Comparison of ENCODE assay signal across 9 mouse cellular contexts in the genomic region with DNA sequence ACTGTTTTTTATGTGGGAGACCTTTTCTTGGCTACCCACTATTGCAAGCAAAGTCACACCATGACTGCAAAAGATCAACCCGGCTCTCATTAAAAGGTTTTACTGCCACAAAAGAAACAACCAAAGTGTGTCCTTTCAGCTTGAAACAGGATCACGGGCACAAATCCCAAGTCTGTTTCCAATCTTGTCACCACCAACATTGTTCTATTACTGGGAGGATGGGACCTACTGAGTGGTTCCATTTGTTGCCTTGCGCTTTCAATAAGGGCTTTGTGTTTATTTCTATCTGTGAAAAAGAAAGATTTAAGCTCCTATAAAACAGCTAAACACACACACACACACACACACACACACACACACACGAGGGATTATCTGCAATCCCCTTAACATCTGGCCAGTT. TPM values are rescaled to one million over a fixed set of nuclear protein-coding genes. Genes with fewer than 3 reads are reported as not detected.
DNase-seq lines count a peak whose midpoint lies in the region; ATAC-seq and TF ChIP-seq lines count a peak whose summit lies in the region.
"Had no signal": no experiment of that assay in that cellular context is flagged by ENCODE, and none has a peak within 500 bp of the region (broad histone marks: within the 10 kb centered on the region; RNA-seq: fewer than 3 reads in every experiment).

No protein-coding gene starts in this region.

- no peak overlapping the region for H3K27ac ChIP-seq in lung, postnatal 0 days (ENCODE audit: low read length)
- no peak overlapping the region for H3K27ac ChIP-seq in forebrain, embryonic 15.5 days (replicated peaks)
- H3K27ac ChIP-seq in intestine, embryonic 15.5 days: no peak overlapping the region
- H3K27ac ChIP-seq in stomach, embryonic 14.5 days (ENCODE audit: low read length): no peak overlapping the region; the same call in 1 of the 2 replicates

- H3K4me2 ChIP-seq in lung, postnatal 0 days (replicated peaks; ENCODE audit: low read depth, low read length): peak overlapping the region; percentile 74
- H3K4me2 ChIP-seq in forebrain, embryonic 15.5 days (replicated peaks): 0 out of 2 replicates have a peak overlapping the region, but pooled peaks have one; percentile 94
- H3K4me2 ChIP-seq in intestine, embryonic 15.5 days (replicated peaks): peak overlapping the region; percentile 78; the same call in 1 of the 2 replicates
- peak overlapping the region; percentile 53 for H3K4me2 ChIP-seq in stomach, embryonic 14.5 days (replicated peaks; ENCODE audit: low read depth, low read length)

- no peak overlapping the region for H3K9ac ChIP-seq in lung, postnatal 0 days (replicated peaks; ENCODE audit: low read depth)
- no peak overlapping the region for H3K9ac ChIP-seq in forebrain, embryonic 15.5 days (replicated peaks)
- H3K9ac ChIP-seq in intestine, embryonic 15.5 days: no peak overlapping the region
- H3K9ac ChIP-seq in stomach, embryonic 14.5 days (replicated peaks; ENCODE audit: low read depth, low read length): no peak overlapping the region

- H3K9me3 ChIP-seq in lung, postnatal 0 days (ENCODE audit: low read length): no peaks in the 10 kb centered on the region
- no peaks in the 10 kb centered on the region for H3K9me3 ChIP-seq in forebrain, embryonic 15.5 days
- no peaks in the 10 kb centered on the region for H3K9me3 ChIP-seq in intestine, embryonic 15.5 days
- no peaks in the 10 kb centered on the region for H3K9me3 ChIP-seq in stomach, embryonic 14.5 days (ENCODE audit: control insufficient read depth, low read depth, low read length)

- no peaks in the 10 kb centered on the region for H3K27me3 ChIP-seq in lung, postnatal 0 days (replicated peaks; ENCODE audit: insufficient read depth, low read length)
- peaks cover 5% of the 10 kb centered on the region; the same call in 1 of the 2 replicates for H3K27me3 ChIP-seq in forebrain, embryonic 15.5 days
- no peaks in the 10 kb centered on the region for H3K27me3 ChIP-seq in intestine, embryonic 15.5 days (replicated peaks)
- H3K27me3 ChIP-seq in stomach, embryonic 14.5 days (ENCODE audit: control insufficient read depth, insufficient read depth, low read length): no peaks in the 10 kb centered on the region

- 56% methylated on average over 4 of the region's 4 CpGs for WGBS in lung, postnatal 0 days
- 12% methylated on average over 4 of the region's 4 CpGs for whole genome bisulfite sequencing in forebrain, embryonic 15.5 days
- 42% methylated on average over 4 of the region's 4 CpGs for WGBS in intestine, embryonic 15.5 days
- WGBS in stomach, embryonic 14.5 days: 41% methylated on average over 4 of the region's 4 CpGs

- no peak for TF ChIP-seq EP300 in lung, postnatal 0 days (IDR thresholded peaks at IDR 0.05)

- H3K36me3 ChIP-seq in lung, postnatal 0 days (ENCODE audit: insufficient read depth, low read length): no peaks in the 10 kb centered on the region
- H3K36me3 ChIP-seq in forebrain, embryonic 15.5 days: no peaks in the 10 kb centered on the region
- no peaks in the 10 kb centered on the region for H3K36me3 ChIP-seq in intestine, embryonic 15.5 days
- H3K36me3 ChIP-seq in stomach, embryonic 14.5 days (ENCODE audit: control insufficient read depth, insufficient read depth, low read length): no peaks in the 10 kb centered on the region

- no peak for TF ChIP-seq CTCF in lung, postnatal 0 days (IDR thresholded peaks at IDR 0.05)

- H3K4me3 ChIP-seq in lung, postnatal 0 days (ENCODE audit: low read depth, low read length): no peak overlapping the region
- H3K4me3 ChIP-seq in forebrain, embryonic 15.5 days: no peak overlapping the region
- H3K4me3 ChIP-seq in intestine, embryonic 15.5 days (replicated peaks): peak overlapping the region; percentile 86; the same call in 1 of the 2 replicates
- peak overlapping the region; percentile 70; the same call in 1 of the 2 replicates for H3K4me3 ChIP-seq in stomach, embryonic 14.5 days (ENCODE audit: low read depth, low read length)

- H3K4me1 ChIP-seq in lung, postnatal 0 days (ENCODE audit: insufficient read depth, low read depth, low read length): peaks cover 15% of the 10 kb centered on the region; the same call in 1 of the 2 replicates
- peaks cover 14% of the 10 kb centered on the region for H3K4me1 ChIP-seq in forebrain, embryonic 15.5 days
- peaks cover 7% of the 10 kb centered on the region; the same call in 1 of the 2 replicates for H3K4me1 ChIP-seq in intestine, embryonic 15.5 days (replicated peaks)
- peaks cover 5% of the 10 kb centered on the region; the same call in 1 of the 2 replicates for H3K4me1 ChIP-seq in stomach, embryonic 14.5 days (ENCODE audit: control insufficient read depth, insufficient read depth, low read length)

- ATAC-seq in lung, postnatal 0 days: no peak
- ATAC-seq in forebrain, embryonic 15.5 days (replicated peaks): no peak
- ATAC-seq in intestine, embryonic 15.5 days: no peak
- ATAC-seq in stomach, embryonic 14.5 days (ENCODE audit: insufficient number of reproducible peaks, insufficient read depth, low FRiP score, low read depth): no peak

- no peak for DNase-seq in lung, postnatal 0 days (ENCODE audit: low spot score)
- DNase-seq in lung, postnatal 10 days: no peak
- no peak for DNase-seq in ovary, postnatal 14 days (ENCODE audit: low spot score)
- DNase-seq in adrenal gland, adult 8-10 months: no peak
- DNase-seq in ovary, postnatal 36 days (ENCODE audit: low spot score): no peak
- DNase-seq: lung, postnatal 36 days had no signal

RNA-seq across cellular contexts. Expression of a gene that starts 1.8 kb away (rescaled TPM):
- 6.0 and 7.3 TPM in 2 replicates for polyA plus RNA-seq in lung, postnatal 0 days (2015; fragmentation: Nextera tagmentation; extraction: Ambion mirVana)
- polyA plus RNA-seq in forebrain, embryonic 15.5 days (2015; fragmentation: Nextera tagmentation; extraction: Ambion mirVana): 2.2 and 2.3 TPM in 2 replicates
- polyA plus RNA-seq in intestine, embryonic 15.5 days (2015; fragmentation: Nextera tagmentation; extraction: Ambion mirVana): 5.5 and 5.6 TPM in 2 replicates
- polyA plus RNA-seq in stomach, embryonic 14.5 days (2014; fragmentation: Nextera tagmentation; extraction: Ambion mirVana): 16.8 and 18.4 TPM in 2 replicates
- 10 to 100 TPM; 13.9 to 23.2 (median 19.0) TPM for total RNA-seq in adrenal gland, adult 8-10 months (2022)

RNA-seq across cellular contexts. Expression of a gene that starts 40.2 kb away (rescaled TPM):
- polyA plus RNA-seq in lung, postnatal 0 days (2015; fragmentation: Nextera tagmentation; extraction: Ambion mirVana): 21.7 and 23.3 TPM in 2 replicates
- polyA plus RNA-seq in forebrain, embryonic 15.5 days (2015; fragmentation: Nextera tagmentation; extraction: Ambion mirVana): 45.9 and 50.8 TPM in 2 replicates
- polyA plus RNA-seq in intestine, embryonic 15.5 days (2015; fragmentation: Nextera tagmentation; extraction: Ambion mirVana): 18.0 and 22.2 TPM in 2 replicates
- 31.2 and 32.3 TPM in 2 replicates for polyA plus RNA-seq in stomach, embryonic 14.5 days (2014; fragmentation: Nextera tagmentation; extraction: Ambion mirVana)
- 10 to 100 TPM in 3 of 4 experiments, 1 to 10 TPM in 1; 9.2 to 14.2 (median 11.5) TPM for total RNA-seq in adrenal gland, adult 8-10 months (2022)

Comparison
In these comparisons a context has a peak if more than half of its experiments do, and no peak if none do; other contexts are left out.
1. H3K4me3 ChIP-seq: peak in intestine, embryonic 15.5 days (single experiment) and stomach, embryonic 14.5 days (single experiment); none in lung, postnatal 0 days (single experiment) and forebrain, embryonic 15.5 days (single experiment).
2. Peak in every context shown above with its lines, with median percentiles within 50 percentile points of each other: H3K4me2 ChIP-seq.